In genomic region chr14:124676506-124677177, GRCm38 (mm10) we compare ENCODE assay signal across 8 mouse cellular contexts. TPM values are rescaled to one million over a fixed set of nuclear protein-coding genes. Genes with fewer than 3 reads are reported as not detected.
DNase-seq lines count a peak whose midpoint lies in the region; ATAC-seq lines count a peak whose summit lies in the region.

TSS of gene Fgf14 (minus strand) at chr14:124677127.

- DNase-seq in cerebellum, postnatal 10 days = peak; percentile 9 to 40
- DNase-seq in cerebellum, adult 11-12 months = no peak
- no peak for DNase-seq in neural tube, embryonic 11.5 days (ENCODE audit: low spot score)
- DNase-seq in neural tube, embryonic 10.5 days (ENCODE audit: extremely low spot score, low spot score) = no peak
- DNase-seq in limb, embryonic 10.5 days (ENCODE audit: low spot score) = no peak
- DNase-seq in spleen, postnatal 14 days (ENCODE audit: low spot score in 2 of 2) = no peak
- no peak for DNase-seq in spleen, postnatal 4 days (ENCODE audit: low spot score in 2 of 2)
- no peak for DNase-seq in lung, postnatal 36 days

- H3K36me3 ChIP-seq in neural tube, embryonic 11.5 days (ENCODE audit: control insufficient read depth, insufficient read depth, low read length) = no peaks in the 10 kb centered on the region
- no peaks in the 10 kb centered on the region for H3K36me3 ChIP-seq in limb, embryonic 10.5 days

- H3K4me2 ChIP-seq in neural tube, embryonic 11.5 days (ENCODE audit: low read depth) = peak within 1 kb of the TSS; percentile 83

- peaks cover 12% of the 10 kb centered on the region for H3K4me1 ChIP-seq in neural tube, embryonic 11.5 days (ENCODE audit: control insufficient read depth, insufficient read depth, low read length)
- peaks cover 21% of the 10 kb centered on the region for H3K4me1 ChIP-seq in limb, embryonic 10.5 days

- H3K4me3 ChIP-seq in neural tube, embryonic 11.5 days (ENCODE audit: low read depth, low read length) = peak within 1 kb of the TSS; percentile 42
- H3K4me3 ChIP-seq in limb, embryonic 10.5 days = peak within 1 kb of the TSS; percentile 52

- WGBS in neural tube, embryonic 11.5 days = 8% methylated on average over 12 of the region's 12 CpGs
- WGBS in limb, embryonic 10.5 days = 24% methylated on average over 12 of the region's 12 CpGs

- no peak; the same call in 1 of the 2 replicates for ATAC-seq in neural tube, embryonic 11.5 days (ENCODE audit: insufficient read depth, low FRiP score, low TSS enrichment)

- no peaks in the 10 kb centered on the region for H3K27me3 ChIP-seq in neural tube, embryonic 11.5 days (ENCODE audit: control insufficient read depth, insufficient read depth, low read length)
- peaks cover 36% of the 10 kb centered on the region for H3K27me3 ChIP-seq in limb, embryonic 10.5 days (ENCODE audit: low read depth, poor library complexity, severe bottlenecking)

- peak within 1 kb of the TSS; percentile 56 for H3K9ac ChIP-seq in neural tube, embryonic 11.5 days (ENCODE audit: low read length)

- 0 out of 2 replicates have a peak within 1 kb of the TSS, but pooled peaks have one; percentile 9 for H3K27ac ChIP-seq in neural tube, embryonic 11.5 days (ENCODE audit: low read depth, low read length)
- no peak within 1 kb of the TSS for H3K27ac ChIP-seq in limb, embryonic 10.5 days

- H3K9me3 ChIP-seq in neural tube, embryonic 11.5 days (ENCODE audit: control insufficient read depth, low read length) = no peaks in the 10 kb centered on the region
- H3K9me3 ChIP-seq in limb, embryonic 10.5 days (replicated peaks) = no peaks in the 10 kb centered on the region

RNA-seq across cellular contexts. Expression of gene Fgf14, which starts in this region (rescaled TPM):
- 6.0 and 7.5 TPM in 2 replicates for polyA plus RNA-seq in neural tube, embryonic 11.5 days (2014; fragmentation: Nextera tagmentation; extraction: Ambion mirVana)
- 0.18 TPM in 1 of 2 replicates, not detected in the other for polyA plus RNA-seq in limb, embryonic 10.5 days (2016; fragmentation: Nextera tagmentation; extraction: Ambion mirVana)

Comparison
In these comparisons a context has a peak if more than half of its experiments do, and no peak if none do; other contexts are left out.
1. DNase-seq: peak in cerebellum, postnatal 10 days (2 of 2); none in cerebellum, adult 11-12 months (single experiment), neural tube, embryonic 11.5 days (single experiment), neural tube, embryonic 10.5 days (single experiment), limb, embryonic 10.5 days (single experiment), spleen, postnatal 14 days (0 of 2), spleen, postnatal 4 days (0 of 2) and lung, postnatal 36 days (single experiment).